Mouse (Mus musculus): ENCODE measurements around the gene G6pc3. TPM values are rescaled to one million over a fixed set of nuclear protein-coding genes. Genes with fewer than 3 reads are reported as not detected.
"Not testable (repeated sequence)": the region's sequence is repeated elsewhere in the genome, so short reads cannot be mapped to it uniquely, and the experiment has no call there.

The G6pc3 gene
- 10 to 100 TPM; 40.3 to 41.8 TPM for total RNA-seq (2021)

- peak; percentile 85 for DNase-seq (ENCODE audit: low spot score)
- intact Hi-C loops (cut with DNase I) = loop anchor here (2.0 kb wide), 1 partner anchor 39 kb away; no protein-coding TSS in a partner anchor
These were observed at the start of gene G6pc3 for GRCm38 (mm10) chr11:102189461-102190436. G6pc3 (plus strand) TSS chr11:102189620.

- intact Hi-C loops (cut with DNase I) = no loop called here
- DNase-seq (ENCODE audit: low spot score) = no peak
These were observed 48.9 kb upstream of the G6pc3 start for GRCm38 (mm10) chr11:102140508-102140907.

- DNase-seq (ENCODE audit: low spot score) = no peak
- intact Hi-C loops (cut with DNase I) = no loop called here
These were observed 47.1 kb upstream of the G6pc3 start for GRCm38 (mm10) chr11:102142355-102142754.

GRCm38 (mm10) chr11:102144957-102145470 lies 44.4 kb upstream of the G6pc3 start:
- intact Hi-C loops (cut with DNase I) = no loop called here
- no peak for DNase-seq (ENCODE audit: low spot score)

- intact Hi-C loops (cut with DNase I) = no loop called here
- DNase-seq (ENCODE audit: low spot score) = no peak
These were observed 43.9 kb upstream of the G6pc3 start, which contains the start of gene Nags for GRCm38 (mm10) chr11:102145471-102146001. Nags (plus strand) TSS chr11:102145513.

- intact Hi-C loops (cut with DNase I) = no loop called here
- no peak for DNase-seq (ENCODE audit: low spot score)
These were observed 43.4 kb upstream of the G6pc3 start for GRCm38 (mm10) chr11:102146005-102146404.

GRCm38 (mm10) chr11:102146531-102146930 lies 42.9 kb upstream of the G6pc3 start:
- intact Hi-C loops (cut with DNase I) = no loop called here
- DNase-seq (ENCODE audit: low spot score) = no peak

DNA sequence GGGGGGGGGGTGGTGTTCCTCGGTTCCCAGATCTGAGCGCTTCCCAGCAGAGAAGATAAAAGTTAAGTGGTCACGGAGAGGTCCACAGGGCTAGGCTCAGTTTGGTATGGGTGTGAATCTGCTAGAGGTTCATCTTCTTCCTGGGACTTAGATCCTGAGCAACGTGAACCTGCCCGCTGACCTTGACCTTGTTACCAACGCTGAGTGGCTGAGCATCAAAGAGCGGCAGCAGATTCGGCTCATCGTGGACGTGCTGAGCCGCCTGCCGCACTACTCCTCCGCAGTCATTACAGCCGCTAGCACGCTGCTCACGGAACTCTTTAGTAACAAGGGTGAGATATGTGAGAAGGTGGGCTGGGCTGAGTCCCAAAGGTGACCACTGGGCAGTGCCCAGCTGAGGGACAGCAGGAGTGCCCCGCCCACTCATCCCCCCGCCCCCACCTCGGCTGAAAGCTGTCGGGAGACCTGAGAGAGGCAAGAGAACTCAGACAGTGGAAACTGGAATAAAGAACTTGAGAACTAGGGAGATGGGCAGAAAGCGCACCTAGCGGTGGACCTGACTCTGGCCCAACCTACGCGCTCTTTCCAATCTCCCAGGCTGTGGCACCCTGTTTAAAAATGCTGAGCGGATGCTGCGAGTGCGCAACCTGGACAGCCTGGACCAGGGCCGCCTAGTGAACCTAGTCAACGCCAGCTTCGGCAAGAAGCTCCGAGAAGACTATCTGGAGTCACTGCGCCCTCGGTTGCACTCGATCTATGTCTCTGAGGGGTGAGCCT lies 42.0 kb upstream of the G6pc3 start:
- intact Hi-C loops (cut with DNase I) = no loop called here
- DNase-seq (ENCODE audit: low spot score) = no peak

DNA sequence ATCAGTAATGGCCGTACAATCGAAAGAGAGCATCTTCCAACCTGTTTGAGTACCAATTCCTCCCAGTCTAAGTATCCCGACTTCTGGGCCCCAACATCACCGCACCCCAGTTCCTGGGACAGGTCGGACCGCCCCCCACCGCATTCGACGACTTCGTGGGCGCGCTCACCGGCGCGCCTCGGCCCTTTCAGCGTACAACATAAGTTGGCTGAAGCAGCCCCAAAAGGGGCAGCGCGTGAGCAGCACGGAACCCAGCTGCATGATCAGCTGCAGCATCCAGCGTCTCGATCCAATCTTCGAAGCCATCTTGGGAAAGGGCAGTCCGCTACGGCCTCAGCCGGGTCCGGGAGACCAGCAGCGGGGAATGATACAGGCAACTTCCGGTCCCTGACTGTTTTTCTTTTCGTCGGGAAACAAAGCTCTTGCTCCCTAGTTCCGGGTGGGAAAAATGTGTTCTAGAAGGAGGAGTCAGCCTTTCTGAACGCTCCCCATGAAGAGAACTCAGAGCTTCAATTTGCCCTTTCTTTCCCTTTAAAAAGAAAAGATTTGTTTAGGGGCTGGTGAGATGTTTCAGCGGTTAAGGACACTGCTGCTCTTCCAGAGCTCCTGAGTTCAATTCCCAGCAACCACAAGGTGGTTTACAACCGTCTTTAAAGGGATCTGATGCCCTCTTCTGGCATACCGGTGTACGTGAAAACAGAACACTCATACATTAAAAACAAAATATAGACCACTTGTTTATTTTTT lies 33.2 kb upstream of the G6pc3 start, which contains the start of gene Tmem101:
Gene Tmem101 (minus strand): TSS at position 366 of the 747 bp plus-strand sequence.
- intact Hi-C loops (cut with DNase I) = loop anchor here (5.0 kb wide), 1 partner anchor 111 kb away; the partner anchor contains the start of gene Asb16
- DNase-seq (ENCODE audit: low spot score) = peak; percentile 79

GRCm38 (mm10) chr11:102156786-102157089 lies 32.7 kb upstream of the G6pc3 start:
- DNase-seq (ENCODE audit: low spot score) = no peak
- intact Hi-C loops (cut with DNase I) = loop anchor here (5.0 kb wide), 1 partner anchor 111 kb away; the partner anchor contains the start of gene Asb16

DNA sequence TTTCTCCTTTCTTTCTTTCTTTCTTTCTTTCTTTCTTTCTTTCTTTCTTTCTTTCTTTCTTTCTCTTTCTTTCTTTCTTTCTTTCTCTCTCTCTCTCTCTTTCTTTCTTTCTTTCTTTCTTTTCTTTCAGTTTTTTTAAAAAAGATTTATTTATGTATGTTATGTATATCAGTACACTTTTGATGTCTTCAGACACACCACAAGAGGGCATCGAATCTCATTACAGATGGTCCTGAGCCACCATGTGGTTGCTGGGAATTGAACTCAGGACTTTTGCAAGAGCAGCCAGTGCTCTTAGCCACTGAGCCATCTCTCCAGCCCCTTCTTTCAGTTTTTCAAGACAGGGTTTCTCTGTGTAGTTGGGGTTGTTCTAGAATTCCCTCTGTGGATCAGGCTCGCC lies 31.4 kb upstream of the G6pc3 start:
- intact Hi-C loops (cut with DNase I) = loop anchor here (5.0 kb wide), 1 partner anchor 109 kb away; the partner anchor contains the start of gene Asb16
- not testable (repeated sequence) for DNase-seq (ENCODE audit: low spot score)

- intact Hi-C loops (cut with DNase I) = loop anchor here (5.0 kb wide), 1 partner anchor 108 kb away; the partner anchor contains the start of gene Asb16
- no peak for DNase-seq (ENCODE audit: low spot score)
These were observed 29.6 kb upstream of the G6pc3 start for GRCm38 (mm10) chr11:102159781-102160180.

DNA sequence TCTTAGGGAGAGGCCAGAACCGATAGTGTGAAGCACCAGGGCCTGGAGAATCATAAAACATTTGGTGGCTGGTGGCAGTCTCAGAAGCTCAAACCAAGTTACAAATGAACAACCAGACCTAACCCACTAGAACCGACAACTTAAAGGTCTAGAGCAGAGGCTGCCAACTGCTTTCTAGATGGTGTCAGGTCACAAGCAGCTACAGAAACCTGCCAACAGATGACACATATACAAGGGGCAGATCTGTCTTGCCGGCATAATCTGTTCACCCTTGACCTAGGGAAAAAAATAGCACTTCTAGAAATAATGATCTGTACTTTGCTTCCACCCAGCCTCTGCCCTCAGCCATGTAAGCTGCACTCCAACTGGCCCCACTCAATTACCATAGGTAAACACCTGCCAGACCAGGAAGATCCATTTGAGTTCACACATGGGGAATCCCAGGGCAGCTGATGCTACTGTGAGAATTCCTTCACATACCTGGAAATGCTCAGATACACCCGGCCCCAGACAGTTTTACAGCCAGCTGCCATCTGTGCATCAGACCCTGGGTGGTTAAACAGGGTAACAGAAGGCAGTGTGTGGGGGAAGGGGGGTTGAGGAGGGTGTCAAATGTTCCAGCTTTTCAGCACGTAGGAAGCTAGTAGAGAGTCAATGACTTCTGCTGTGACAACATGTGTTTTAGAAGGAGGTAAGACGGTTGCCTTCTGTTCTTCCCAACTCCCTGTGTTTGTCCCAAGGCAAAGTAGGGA lies 23.3 kb upstream of the G6pc3 start:
- DNase-seq (ENCODE audit: low spot score) = no peak
- intact Hi-C loops (cut with DNase I) = no loop called here

DNA sequence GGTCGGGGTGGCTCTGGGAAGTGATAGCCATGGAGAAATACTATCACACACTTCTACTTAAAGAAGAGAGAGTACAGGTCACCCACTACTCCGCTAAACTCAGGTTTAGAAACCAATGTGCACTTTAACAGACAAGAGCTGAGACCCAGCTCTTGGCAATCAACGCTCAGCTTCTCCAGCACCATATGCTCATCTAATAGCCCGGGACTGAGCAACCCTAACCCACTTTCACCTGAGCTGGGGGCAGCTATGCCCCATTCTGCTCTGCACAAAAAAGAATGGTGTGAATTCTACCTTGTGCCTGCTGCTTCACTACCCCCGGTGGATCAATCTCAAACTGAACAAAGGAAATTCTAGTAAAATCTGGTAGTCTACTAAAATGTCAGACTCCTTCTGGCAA lies 21.9 kb upstream of the G6pc3 start:
- intact Hi-C loops (cut with DNase I) = no loop called here
- no peak for DNase-seq (ENCODE audit: low spot score)

GRCm38 (mm10) chr11:102168689-102169088 lies 20.7 kb upstream of the G6pc3 start:
- intact Hi-C loops (cut with DNase I) = no loop called here
- DNase-seq (ENCODE audit: low spot score) = no peak

- intact Hi-C loops (cut with DNase I) = no loop called here
These were observed 9.6 kb upstream of the G6pc3 start for GRCm38 (mm10) chr11:102179836-102180235.

GRCm38 (mm10) chr11:102184253-102184645 lies 5.2 kb upstream of the G6pc3 start:
- DNase-seq (ENCODE audit: low spot score) = no peak
- intact Hi-C loops (cut with DNase I) = loop anchor here (2.0 kb wide), 1 partner anchor 65 kb away; the partner anchor contains the start of gene BC030867

More at GRCm38 (mm10) chr11:102179836-102180235, 9.6 kb upstream of the G6pc3 start:
- no peak for DNase-seq (ENCODE audit: low spot score)

Data from heart, postnatal 25 days (tissue).